Mouse (Mus musculus): ENCODE measurements at regions not wholly inside any gene's neighbourhood (a gene's known extent, or its start where the extent isn't known, plus 50 kb on each side); places are given as distances from the start of the nearest gene placed in this dataset.

DNA sequence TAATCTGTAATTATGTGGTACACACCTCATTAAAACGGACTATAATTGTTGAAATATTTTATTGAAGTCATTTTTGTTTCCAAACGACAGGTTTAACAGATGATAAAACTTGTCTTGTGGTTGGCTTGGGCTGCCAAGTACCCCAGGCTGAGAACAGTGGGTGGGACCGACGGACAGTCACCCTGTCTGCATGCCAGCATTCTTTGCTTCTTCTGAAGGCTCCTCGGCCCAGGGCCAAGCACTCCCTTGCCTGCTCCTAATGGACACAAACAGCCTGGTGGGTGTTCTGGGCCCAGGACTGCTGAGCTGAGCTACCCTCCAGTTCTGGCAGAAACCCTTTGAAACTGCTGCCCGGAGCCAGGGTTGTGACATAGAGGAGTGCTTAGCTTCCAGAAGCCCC is 227.4 kb downstream of the 3110018I06Rik start:
- DNase-seq (ENCODE audit: low spot score in 2 of 2), result no peak

DNA sequence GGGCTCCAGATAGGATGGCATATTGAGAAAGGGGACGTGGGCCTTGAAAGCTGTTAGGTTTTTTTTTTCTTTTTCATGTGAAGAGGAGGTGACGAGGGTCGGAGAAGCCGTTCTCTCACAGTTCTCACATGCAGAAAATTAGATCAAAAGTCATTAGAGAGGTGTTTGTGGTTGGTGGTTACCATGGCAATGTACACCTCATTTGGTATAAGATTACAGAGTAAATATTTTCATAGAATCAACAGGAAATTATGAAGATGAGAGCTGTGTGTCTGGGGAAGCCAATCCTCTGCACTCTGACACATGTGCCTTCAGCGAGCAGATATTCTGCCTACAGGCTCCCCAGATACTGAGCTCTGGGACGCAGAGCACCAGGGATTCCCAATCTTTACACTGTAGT is 232.5 kb downstream of the 3110018I06Rik start:
- no peak for DNase-seq (ENCODE audit: low spot score in 2 of 2)

DNA sequence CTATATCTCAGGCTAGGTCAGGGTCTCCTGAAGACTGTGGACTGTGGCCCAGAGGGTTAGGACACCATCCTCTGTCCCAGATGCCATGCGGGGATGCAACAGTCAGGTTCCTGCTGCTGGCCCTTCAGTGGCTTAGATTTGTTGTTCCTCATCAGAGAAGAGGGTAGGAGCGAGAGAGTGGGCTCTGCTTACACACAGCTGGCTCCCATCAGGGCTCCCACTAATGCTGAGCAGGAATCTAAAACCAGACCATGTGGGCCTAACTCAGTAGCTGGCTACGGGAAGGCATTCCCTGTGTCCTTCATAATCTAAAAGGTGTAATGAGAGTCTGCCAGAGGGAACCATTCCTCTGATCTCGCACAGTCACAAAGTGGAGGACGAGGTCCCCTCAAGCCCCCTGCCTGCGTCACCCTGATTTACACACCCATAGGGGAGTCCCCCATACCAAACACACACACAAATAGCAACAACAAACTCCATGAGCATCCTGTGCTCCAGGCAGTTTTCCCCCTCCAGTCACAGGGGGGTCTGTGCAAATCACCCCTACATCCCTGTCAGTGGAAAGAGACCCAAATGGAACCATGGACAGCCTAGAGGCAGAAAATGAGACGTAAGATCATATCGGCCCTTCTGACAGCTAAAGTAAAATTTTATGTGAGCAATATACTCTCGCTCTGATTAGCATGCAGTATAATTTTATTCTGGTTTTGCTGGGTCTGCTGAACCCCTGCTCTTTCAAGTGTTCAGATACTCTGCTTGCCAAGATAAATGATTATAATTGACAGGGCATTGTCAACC is 234.8 kb downstream of the 3110018I06Rik start:
- DNase-seq (ENCODE audit: low spot score in 2 of 2), result no peak

DNA sequence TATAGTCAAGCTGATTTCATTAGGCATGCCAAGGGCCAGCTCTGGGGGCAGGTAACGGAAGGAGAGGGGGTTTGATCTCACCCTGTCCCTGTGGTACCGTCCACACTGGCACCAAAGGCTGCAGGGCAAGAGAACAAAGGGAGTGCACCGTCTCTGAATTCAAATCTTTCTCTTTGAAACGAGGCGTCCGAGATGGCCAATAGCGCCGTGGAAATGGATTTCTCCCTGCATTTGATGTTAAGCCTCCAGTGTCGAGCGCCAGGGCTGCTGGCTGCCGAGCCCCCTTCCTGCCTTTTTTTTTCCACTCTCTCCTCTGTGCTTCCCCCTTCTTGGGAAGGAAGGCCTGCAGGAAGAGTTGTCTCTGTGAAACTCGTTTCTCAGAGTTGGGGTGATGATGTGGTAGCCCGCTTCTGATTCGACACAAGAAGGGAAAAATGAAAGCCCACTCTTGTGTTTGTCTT is 235.5 kb downstream of the 3110018I06Rik start:
- DNase-seq (ENCODE audit: low spot score in 2 of 2), result no peak

DNA sequence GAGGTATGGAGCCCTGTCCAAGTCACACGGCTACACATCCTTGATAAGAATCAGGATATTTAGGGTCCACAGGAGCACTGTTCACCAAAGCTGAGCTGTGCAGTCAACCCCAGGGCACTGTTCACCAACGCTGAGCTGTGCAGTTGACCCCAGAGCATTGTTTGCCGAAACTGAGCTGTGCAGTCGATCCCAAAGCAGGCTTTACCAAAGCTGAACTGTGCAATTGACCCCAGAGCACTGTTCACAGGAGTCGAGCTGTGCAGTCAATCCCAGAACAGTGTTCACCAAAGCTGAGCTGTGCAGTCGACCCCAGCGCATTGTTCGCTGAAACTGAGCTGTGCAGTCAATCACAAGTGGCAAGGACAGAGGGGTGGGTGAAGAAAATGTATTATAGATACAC is 236.0 kb downstream of the 3110018I06Rik start:
- DNase-seq (ENCODE audit: low spot score in 2 of 2), result no peak

DNA sequence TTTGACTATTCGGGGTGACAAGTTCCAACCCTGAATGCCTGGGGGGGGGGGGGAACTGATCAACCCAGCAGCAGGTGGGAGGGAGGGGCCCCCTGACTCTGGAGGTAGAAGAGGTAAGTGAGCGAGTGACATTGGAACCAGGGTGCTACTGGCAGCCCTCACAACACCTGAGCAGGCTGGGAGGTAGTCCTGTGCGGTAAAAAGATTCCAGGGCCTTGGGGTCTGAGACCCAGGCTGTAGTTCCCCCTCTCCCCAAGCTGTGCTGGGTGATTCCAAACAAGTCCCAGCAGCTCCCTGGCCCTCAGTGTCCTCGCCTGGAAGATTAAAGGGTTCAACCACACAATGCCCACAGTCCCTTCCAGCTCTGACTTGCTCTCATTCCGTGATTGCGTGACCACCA is 240.4 kb downstream of the 3110018I06Rik start:
- no peak for DNase-seq (ENCODE audit: low spot score in 2 of 2)

DNA sequence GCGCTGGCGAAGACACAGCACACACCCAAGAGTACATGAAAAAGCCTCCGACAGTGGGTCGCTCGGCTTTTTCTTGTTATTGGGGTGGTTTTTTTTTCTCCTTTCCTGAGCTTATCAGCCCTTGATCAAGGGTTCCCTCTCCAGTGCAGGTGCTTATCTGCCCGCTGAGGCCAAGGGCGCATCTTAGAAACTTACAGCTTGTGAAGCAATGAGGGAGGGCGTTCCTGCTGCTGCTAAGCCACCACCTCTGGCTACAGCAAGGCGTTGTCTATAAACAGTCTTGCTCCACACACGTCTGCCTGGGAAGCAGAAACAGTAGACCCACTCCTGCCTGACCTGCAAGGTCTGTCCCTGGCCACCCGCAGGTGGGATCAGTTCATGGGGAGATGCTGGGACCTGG is 240.9 kb downstream of the 3110018I06Rik start:
- DNase-seq (ENCODE audit: low spot score in 2 of 2), result no peak

DNA sequence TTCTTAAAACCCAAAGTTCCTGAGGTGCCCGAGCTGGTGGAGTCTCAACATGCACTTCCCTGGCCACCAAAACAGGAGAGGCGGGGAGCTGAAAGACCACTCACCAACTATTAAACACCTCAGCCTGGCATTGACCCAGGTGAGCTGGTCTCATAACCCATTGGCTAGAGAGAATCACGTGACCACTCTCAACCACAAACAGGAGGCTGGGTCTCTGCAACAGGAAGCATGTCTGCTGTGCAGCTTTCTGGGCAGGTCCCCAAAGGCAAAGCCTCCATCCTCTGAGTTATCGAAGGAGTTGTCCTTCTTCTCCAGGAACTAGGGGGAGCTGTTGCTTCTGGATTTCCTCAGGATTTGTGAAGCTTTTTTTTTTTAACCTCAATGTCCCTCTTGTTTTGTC is 242.5 kb downstream of the 3110018I06Rik start:
- no peak for DNase-seq (ENCODE audit: low spot score in 2 of 2)

DNA sequence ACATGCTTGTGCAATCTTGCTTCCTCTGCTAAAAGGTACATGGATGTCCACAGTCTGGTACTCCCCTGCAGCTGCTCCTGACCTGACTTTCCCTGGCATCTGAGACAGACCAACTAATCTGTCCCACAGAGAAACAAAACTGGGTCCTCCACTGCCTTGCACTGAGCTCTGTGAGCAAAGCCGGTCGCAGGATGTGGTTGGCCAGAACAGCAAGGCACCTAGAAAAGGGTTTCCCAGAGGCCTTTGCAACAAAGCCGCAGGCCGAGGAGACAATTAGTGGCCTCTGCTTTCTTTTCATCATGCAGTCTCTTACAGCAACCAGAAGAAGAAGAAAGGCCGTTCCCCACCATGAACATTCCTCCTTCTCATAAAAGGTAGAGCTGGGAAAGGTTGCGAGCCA is 246.1 kb downstream of the 3110018I06Rik start:
- DNase-seq (ENCODE audit: low spot score in 2 of 2), result no peak

DNA sequence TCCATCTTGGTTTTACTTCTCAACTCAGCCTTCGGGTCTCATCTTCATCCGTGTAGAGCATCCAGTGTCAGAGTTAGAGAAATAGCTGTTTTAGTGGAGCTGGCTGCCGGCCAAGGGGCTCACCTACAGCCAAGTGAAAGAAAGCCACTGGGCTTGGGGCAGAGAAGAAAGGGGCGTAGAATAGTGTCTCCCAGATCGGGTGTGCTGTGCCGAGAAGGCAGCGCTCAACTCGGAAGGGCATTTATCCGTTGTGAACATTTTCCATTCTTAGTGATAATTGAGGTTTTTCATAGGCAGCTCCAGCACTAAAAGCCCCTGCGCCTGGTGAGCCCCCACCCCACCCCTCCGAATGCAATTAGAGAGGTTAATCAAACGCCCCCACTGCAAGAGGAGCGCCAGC is 254.2 kb downstream of the 3110018I06Rik start:
- no peak for DNase-seq (ENCODE audit: low spot score in 2 of 2)

DNA sequence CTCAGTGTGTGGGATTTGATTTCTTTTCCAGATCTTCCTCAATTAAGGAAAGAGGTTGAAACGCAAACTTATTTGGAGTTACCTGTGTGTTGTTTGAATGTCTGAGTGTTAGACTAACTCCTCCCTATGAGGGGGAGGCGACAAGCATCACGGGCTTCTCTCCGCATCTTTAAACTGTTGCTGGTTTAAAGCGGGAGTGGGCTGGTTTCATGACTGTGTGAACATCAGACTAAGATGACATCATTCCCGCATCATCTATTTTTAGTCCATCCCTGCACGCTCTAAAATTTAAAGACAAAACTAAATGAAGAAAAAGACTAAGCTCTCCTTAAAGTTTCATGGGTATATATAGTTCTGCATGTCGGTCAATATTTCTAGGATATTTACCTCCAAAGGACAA is 256.4 kb downstream of the 3110018I06Rik start:
- DNase-seq (ENCODE audit: low spot score in 2 of 2), result no peak

DNA sequence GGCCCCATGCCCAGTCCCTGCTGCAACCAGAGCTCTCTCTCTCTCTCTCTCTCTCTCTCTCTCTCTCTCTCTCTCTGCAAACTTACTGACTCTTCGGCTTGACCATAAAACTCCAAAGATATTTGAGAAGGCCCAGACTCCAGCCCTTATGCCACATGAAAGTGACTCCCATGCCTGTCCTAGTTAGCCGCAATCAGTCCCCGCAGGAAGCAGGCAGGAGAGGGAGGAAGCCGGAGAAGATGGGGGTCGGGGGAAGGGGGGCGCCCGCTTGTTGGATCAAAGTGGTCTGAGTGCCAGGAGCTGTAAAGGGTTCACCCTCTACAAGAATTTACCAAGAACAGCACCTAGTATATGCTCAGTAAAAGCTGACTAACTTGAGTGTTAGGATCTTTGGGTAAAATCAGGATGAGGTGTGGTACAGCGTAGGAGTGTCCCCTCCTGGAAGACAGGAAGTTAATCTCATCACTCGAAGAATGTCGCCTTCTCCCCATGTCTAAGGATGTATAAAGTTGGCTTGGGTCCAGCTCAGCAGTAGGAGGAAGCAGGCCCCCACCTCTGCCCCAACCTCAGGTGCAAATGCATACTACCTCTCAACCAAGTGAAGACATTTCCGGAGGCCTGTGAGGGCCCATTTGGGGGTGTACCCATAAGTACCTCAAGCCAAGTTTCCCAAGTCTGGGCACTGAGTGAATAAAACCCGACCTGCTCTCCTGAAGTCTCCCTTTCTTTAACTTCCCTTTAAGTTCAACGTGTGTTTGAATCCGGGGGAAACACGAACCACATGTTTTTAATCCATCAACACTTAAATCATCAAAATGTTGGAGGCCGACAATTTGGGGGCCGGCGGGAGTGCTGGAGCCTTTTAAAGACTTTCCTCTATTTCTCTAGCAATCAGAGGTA is 254.7 kb downstream of the Bcl11b start:
- DNase-seq (ENCODE audit: low spot score in 2 of 2), result no peak

DNA sequence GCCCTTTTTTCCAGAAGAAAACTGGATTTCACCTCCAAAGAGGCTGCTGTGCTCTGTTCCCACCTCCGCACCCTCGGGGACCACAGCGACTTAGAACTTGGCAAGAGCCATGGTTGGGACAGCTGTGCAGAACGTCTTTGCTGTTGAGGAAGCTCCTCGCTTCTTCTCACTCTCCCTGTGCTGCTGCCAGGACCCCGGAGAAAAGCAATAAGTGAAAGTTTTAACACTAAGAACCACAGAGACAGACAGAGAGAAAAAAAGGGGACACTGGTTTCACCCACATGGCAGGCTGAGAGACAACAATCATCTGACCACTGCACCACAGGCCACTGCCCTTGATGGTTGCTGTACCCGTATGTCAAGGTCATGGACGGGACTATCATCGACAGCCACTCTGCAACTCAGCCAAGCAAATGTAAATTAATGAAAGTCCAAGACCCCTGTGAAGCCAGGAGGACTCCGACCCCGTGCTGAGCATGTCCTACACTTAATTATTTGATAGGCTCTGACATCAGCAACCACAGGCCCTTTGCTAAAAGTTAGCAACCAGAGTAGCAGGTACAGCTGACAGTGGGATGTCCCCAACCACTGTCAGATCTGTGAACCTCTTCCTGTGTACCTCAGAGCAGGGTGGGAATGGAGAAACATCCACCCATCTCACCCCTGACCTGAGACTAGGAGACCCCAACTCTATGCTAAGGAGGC is 253.9 kb downstream of the Bcl11b start:
- no peak for DNase-seq (ENCODE audit: low spot score in 2 of 2)

DNA sequence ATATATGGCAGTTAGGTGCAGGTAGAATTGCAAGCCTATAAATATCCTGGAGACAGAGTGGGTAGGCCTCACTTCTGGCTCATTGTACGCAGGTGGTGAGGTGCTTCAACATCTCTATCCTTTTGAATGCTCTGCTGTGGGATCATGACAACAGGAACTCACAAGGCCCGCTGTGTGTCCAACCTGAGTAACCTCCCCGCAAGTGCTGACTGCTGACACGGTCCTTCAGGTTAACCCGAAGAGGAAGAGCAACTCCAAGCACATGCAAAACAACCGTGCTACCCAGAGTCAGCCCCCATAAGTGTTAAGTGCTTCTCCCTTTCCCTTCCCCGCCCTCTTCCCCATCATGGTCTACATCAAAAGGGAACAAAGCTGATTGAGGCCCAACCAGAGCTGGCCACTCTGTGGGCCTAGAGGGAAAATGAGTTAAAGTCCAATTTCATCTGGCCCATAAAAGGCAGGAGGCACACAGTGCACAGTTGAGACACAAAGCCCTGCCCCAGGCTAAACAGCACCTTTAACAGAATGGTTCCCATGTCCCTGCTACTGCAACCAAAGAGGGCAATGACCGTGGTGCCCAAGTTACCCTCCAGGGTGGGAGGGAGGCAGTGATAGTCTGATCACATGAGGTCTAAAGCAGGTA is 253.0 kb downstream of the Bcl11b start:
- no peak for DNase-seq (ENCODE audit: low spot score in 2 of 2)

DNA sequence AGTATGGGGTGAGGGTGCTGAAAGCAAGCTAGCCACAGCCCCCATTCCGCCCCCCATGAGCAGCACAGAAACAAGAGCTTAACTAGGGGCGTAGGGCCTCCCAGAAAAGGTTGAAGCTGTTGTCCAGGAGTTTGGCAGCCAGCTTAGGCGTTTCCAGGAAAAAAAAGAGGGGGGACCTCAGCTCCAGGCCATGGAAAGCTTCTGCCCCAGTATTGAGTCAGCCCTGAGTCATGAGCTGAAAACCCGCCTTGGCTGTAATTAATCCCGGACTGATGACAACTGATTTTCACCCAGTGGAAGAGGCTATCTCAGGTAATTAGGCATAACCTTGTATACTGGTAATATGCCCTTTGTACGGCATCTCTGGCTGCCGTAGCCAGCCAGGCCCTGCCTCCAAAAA is 251.3 kb downstream of the Bcl11b start:
- no peak for DNase-seq (ENCODE audit: low spot score in 2 of 2)

DNA sequence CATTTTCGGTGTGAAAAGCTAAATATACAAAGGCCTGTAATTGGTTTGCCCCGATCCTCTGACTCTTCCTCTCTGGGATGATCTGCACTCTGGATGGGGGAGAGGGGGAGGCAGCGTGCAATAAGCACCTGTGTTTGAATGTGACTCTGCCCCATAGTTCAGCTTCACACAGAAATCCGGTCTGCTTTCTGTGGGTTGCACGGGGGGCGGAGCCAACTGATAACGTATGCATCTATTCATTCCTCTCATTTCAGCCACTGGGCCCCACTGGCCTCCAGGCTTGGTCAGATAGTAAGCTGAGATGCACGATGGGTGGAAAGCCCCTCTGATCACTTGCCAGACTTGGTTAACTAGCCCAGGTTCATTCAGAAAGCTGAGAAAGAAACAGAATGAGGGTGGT is 250.8 kb downstream of the Bcl11b start:
- no peak for DNase-seq (ENCODE audit: low spot score in 2 of 2)

DNA sequence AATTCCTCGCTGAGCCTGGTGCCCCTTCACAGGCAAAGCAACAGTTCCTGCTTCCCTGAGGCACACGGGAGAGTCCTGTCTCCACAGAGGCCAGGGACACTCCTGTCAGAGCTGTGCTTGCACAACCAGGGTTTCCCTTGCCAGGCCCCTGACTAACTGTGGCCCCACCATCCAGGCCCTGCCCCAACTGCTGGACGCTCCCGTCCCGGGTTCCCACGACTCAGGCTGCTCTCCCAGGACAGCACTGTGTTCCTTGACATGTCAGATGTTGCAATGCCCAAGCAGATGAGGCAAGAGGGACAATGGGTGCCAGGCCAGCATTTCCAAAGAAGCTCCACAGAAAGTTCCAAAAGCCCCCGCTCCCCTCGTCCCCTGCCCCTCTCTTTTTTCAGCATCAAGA is 250.4 kb downstream of the Bcl11b start:
- DNase-seq (ENCODE audit: low spot score in 2 of 2), result no peak

DNA sequence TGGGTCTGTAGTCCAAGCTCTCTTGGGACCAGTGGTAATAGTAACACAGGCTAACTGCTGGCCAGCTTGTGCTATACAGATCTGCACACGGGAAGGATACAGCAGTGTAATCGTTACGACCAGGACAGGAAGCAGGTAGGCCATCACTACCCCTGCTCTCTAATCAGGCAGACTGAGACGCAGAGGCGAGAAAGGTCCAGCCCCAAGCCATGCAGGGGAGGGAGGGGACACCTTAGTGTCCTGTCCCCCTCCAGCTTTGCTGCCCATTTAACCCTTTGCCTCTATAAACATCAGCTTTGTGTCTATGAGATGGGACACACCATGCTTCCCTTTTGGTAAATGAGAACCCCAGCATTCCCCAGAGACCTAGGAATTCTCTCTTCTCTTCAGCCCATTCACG is 249.9 kb downstream of the Bcl11b start:
- no peak for DNase-seq (ENCODE audit: low spot score in 2 of 2)

DNA sequence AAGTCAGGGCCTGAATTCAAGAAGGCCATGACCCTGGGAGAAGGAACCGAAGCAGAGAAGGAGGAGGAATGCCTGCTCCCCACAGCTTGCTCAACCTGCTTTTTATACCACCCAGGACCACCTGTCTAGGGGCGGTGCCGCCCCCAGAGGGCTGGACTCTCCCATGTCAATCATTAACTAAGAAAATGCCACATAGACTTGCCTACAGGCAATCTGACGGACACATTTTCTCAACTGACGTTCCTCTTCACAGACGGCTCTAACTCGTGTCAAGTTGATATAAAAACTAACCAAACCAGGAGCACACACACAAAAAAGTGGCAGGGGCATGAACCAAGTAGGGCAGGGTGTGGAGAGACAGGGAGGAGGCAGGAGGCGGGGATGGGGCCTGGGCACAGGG is 248.5 kb downstream of the Bcl11b start:
- DNase-seq (ENCODE audit: low spot score in 2 of 2), result no peak

DNA sequence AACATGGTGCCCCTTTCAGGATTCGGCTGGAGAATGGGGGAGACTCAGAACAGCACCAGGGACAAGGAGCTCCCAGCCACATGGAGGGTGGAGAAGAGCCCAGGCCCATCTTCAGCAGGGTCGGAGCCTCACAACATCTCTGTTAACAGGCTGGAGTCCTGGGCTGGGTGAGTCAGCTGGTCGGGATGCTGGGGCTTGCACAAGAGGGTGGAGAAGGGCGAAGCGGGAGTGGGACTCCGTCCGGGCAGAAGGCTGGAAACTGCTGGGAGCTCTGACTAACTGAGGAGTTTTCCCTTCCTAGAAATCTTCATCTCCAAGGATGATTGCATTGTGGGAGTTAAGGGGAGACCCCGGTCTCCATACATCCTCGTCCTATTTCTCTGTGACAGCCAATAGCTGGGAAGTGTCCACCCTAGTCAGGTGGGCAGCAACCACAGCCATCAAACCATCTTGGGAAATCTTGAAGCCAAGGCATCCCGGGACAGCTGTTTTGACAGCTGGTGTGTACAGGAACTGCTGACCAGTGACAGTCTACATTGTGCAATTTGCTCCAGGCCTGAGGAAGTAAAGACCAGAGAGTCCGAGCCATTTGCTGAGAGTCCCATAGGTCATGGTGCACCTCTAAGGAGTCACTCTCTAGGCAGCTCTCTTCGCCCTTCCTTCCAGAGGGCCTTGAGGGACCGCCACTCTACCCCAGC is 247.4 kb downstream of the Bcl11b start:
- DNase-seq (ENCODE audit: low spot score in 2 of 2), result no peak

DNA sequence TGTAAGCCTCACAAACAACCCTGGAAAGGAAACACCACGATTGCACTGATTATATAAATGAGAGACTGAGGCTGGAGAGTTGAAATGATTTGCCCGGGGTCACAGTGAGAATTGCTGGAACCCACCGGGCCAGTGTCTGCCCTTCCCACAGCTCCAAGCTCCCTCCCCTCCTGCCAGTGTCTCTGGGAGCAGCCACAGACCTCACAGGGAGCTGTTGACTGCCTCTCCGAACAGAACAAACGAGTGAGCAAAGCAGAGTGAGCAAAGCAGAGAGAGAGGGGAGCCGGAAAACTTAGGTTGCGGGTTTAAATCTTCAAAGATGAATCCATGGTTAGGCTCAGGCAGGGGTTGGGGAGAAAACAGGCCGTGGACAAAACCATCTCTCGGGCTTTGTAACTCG is 246.2 kb downstream of the Bcl11b start:
- DNase-seq (ENCODE audit: low spot score in 2 of 2), result no peak
